ENCODE assay signal across 25 mouse cellular contexts in genomic region chr4:23077603-23078002, GRCm38 (mm10).
"Had no signal": no experiment of that assay in that cellular context is flagged by ENCODE, and none has a peak within 500 bp of the region (broad histone marks: within the 10 kb centered on the region; RNA-seq: fewer than 3 reads in every experiment).

No protein-coding gene starts in this region.

- H3K36me3 ChIP-seq: embryonic facial prominence, embryonic 10.5 days; embryonic facial prominence, embryonic 12.5 days; embryonic facial prominence, embryonic 13.5 days; embryonic facial prominence, embryonic 15.5 days; forebrain, embryonic 10.5 days; forebrain, embryonic 12.5 days; forebrain, embryonic 15.5 days; heart, embryonic 10.5 days had no signal

- DNase-seq: cerebellum, postnatal 10 days; cerebellum, postnatal 14 days; cerebellum, postnatal 25 days; cerebellum, postnatal 36 days; embryo, embryonic 11 days; forebrain, postnatal 0 days; gastrocnemius, adult 2 months; gastrocnemius, postnatal 10 days; gastrocnemius, postnatal 14 days; gastrocnemius, postnatal 25 days; gastrocnemius, postnatal 36 days; heart, adult 11 months; heart, adult 18-20 months; heart, adult 2 months had no signal

- H3K4me3 ChIP-seq: embryonic facial prominence, embryonic 10.5 days; embryonic facial prominence, embryonic 12.5 days; embryonic facial prominence, embryonic 13.5 days; embryonic facial prominence, embryonic 15.5 days; erythroblast, embryonic 14.5 days; forebrain, embryonic 10.5 days; forebrain, embryonic 12.5 days; forebrain, embryonic 13.5 days; forebrain, embryonic 15.5 days; gastrocnemius, adult 2 months; heart, adult 2 months; heart, embryonic 10.5 days had no signal

- H3K27ac ChIP-seq: embryonic facial prominence, embryonic 10.5 days; embryonic facial prominence, embryonic 12.5 days; embryonic facial prominence, embryonic 13.5 days; embryonic facial prominence, embryonic 15.5 days; forebrain, embryonic 10.5 days; forebrain, embryonic 12.5 days; forebrain, embryonic 13.5 days; forebrain, embryonic 15.5 days; gastrocnemius, adult 2 months; heart, adult 2 months; heart, embryonic 10.5 days had no signal

- H3K9me3 ChIP-seq: embryonic facial prominence, embryonic 10.5 days; embryonic facial prominence, embryonic 12.5 days; embryonic facial prominence, embryonic 13.5 days; embryonic facial prominence, embryonic 15.5 days; forebrain, embryonic 10.5 days; forebrain, embryonic 12.5 days; forebrain, embryonic 13.5 days; forebrain, embryonic 15.5 days; heart, embryonic 10.5 days had no signal

- H3K9ac ChIP-seq: embryonic facial prominence, embryonic 12.5 days; embryonic facial prominence, embryonic 13.5 days; embryonic facial prominence, embryonic 15.5 days; forebrain, embryonic 12.5 days; forebrain, embryonic 13.5 days; forebrain, embryonic 15.5 days; forebrain, postnatal 0 days had no signal

- H3K4me2 ChIP-seq: embryonic facial prominence, embryonic 12.5 days; embryonic facial prominence, embryonic 13.5 days; embryonic facial prominence, embryonic 15.5 days; forebrain, embryonic 12.5 days; forebrain, embryonic 13.5 days; forebrain, embryonic 15.5 days; heart, embryonic 11.5 days had no signal

- H3K27me3 ChIP-seq: embryonic facial prominence, embryonic 12.5 days; embryonic facial prominence, embryonic 13.5 days; embryonic facial prominence, embryonic 15.5 days; forebrain, embryonic 12.5 days; forebrain, embryonic 13.5 days; forebrain, embryonic 15.5 days had no signal

- H3K4me1 ChIP-seq: embryonic facial prominence, embryonic 10.5 days; embryonic facial prominence, embryonic 12.5 days; embryonic facial prominence, embryonic 13.5 days; embryonic facial prominence, embryonic 15.5 days; forebrain, embryonic 10.5 days; forebrain, embryonic 12.5 days; forebrain, embryonic 13.5 days; forebrain, embryonic 15.5 days; heart, embryonic 10.5 days had no signal
